Mouse (Mus musculus): ENCODE data around the gene S100a16. TPM values are rescaled to one million over a fixed set of nuclear protein-coding genes. Genes with fewer than 3 reads are reported as not detected.

The S100a16 gene
- total and polyA plus RNA-seq, 2 experiments from 2014 or later = 87.0 to 103 TPM

DNA sequence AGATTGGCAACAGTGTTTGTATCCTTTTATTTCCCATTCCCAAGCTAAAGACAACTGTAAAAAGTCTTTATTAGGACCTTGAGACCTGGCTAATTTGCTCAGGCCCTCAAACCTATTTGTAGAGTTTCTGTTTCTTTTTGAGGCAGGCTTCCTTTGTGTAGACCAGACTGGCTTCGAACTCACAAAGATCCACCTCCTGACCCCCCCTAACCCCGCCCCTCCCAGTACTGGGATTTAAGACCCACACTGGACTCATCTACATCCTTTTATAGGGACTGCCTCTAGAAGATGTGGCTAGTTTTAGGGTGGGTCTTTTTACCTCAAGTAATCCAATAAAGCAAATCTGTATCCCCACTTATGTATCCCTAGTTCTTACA is 27.3 kb upstream of the S100a16 start:
- H3K9me3 ChIP-seq (ENCODE audit: low read length) = no peaks in the 10 kb centered on the region
- DNase-seq (ENCODE audit: low spot score) = no peak
- peak overlapping the region; percentile 54 for H3K4me2 ChIP-seq (ENCODE audit: low read depth, low read length)
- H3K27me3 ChIP-seq (ENCODE audit: insufficient read depth, low read length) = no peaks in the 10 kb centered on the region; the same call in 1 of the 2 replicates
- WGBS = 26% methylated on average over 2 of the region's 2 CpGs
- peaks cover 9% of the 10 kb centered on the region; the same call in 1 of the 2 replicates for H3K4me1 ChIP-seq (ENCODE audit: insufficient read depth, low read length)
- H3K27ac ChIP-seq = peak overlapping the region; percentile 99; the same call in 1 of the 2 replicates
- peaks cover 16% of the 10 kb centered on the region for H3K36me3 ChIP-seq (ENCODE audit: insufficient read depth, low read length)
- peak; percentile 25; the same call in 1 of the 2 replicates for ATAC-seq
- no peak for TF ChIP-seq CTCF (IDR thresholded peaks at IDR 0.05; ENCODE audit: low read depth)
- H3K9ac ChIP-seq (replicated peaks; ENCODE audit: low read length) = peak overlapping the region; percentile 96; the same call in 1 of the 2 replicates
- peak overlapping the region; percentile 99 for H3K4me3 ChIP-seq (ENCODE audit: low read length)

DNA sequence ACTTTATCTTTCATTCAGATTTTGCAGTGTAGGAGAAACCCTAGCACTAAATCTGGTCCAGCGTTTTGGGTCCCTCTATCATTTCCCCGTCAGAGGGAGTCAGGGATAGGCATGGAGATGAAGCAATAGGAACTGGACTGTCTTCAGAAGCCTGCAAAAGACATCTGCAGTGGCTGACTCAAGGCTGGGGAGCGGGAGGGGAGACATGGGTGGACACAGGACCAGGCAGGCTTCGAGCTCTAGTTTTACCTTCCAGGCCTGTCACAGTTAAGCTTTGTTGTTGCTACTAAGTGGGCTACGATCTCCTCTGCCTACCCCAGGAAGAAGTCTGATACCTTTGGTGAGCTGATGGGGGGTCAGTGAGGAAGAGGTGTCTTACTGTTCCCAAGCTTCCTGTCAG is 24.8 kb upstream of the S100a16 start:
- Histone ChIP-seq H3K9me3 (ENCODE audit: low read length) (no peaks in the 10 kb centered on the region), H3K27me3 (ENCODE audit: insufficient read depth, low read length) (peaks cover 4% of the 10 kb centered on the region), H3K9ac (replicated peaks; ENCODE audit: low read length) (no peak overlapping the region), H3K4me1 (ENCODE audit: insufficient read depth, low read length) (peaks cover 13% of the 10 kb centered on the region; the same call in 1 of the 2 replicates), H3K36me3 (ENCODE audit: insufficient read depth, low read length) (no peaks in the 10 kb centered on the region), H3K4me2 (ENCODE audit: low read depth, low read length) (no peak overlapping the region), H3K4me3 (ENCODE audit: low read length) (no peak overlapping the region), H3K27ac (no peak overlapping the region)
- 90% methylated on average over 5 of the region's 5 CpGs for WGBS
- TF ChIP-seq CTCF (IDR thresholded peaks at IDR 0.05; ENCODE audit: low read depth) = no peak
- DNase-seq (ENCODE audit: low spot score) (no peak), ATAC-seq (no peak)

DNA sequence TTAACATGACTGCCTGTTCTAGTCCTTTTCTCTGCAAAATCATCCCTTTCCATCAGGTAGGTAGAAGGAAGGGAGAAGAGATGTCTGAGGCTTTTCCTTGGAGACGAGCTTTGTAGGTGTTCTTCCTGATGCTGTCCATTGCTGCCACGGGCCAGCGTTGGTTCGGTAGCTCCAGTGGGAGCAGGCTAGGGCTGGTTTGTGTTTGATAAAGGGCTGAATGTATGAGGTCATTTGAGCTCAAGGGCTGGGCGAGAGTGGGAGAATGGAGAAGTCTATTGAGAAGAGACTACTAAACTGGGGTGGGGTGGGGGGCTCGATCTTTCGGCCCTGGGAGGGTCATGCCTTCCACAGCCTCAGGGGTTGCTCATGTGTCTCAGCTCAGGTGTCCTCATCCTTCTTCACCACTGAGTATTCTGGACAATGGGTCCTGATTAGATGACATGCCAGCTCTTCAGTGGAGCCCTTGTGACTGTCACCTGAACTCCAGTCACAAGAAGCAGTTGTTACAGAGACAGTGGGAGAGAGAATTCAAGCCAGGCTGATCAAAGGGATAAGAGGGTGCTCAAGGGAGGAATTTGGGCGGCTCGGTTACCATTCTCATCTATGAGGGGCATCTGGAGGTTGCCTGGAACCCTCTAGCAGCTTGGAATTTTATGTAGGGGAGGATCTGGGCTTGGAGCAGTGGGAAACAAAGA is 24.0 kb upstream of the S100a16 start:
- DNase-seq (ENCODE audit: low spot score) (no peak), ATAC-seq (no peak)
- H3K27ac ChIP-seq = no peak overlapping the region
- H3K4me3 ChIP-seq (ENCODE audit: low read length) = no peak overlapping the region
- peaks cover 4% of the 10 kb centered on the region for H3K27me3 ChIP-seq (ENCODE audit: insufficient read depth, low read length)
- 81% methylated on average over 9 of the region's 9 CpGs for WGBS
- peak overlapping the region; percentile 56; the same call in 1 of the 2 replicates for H3K4me2 ChIP-seq (ENCODE audit: low read depth, low read length)
- no peaks in the 10 kb centered on the region for H3K9me3 ChIP-seq (ENCODE audit: low read length)
- TF ChIP-seq CTCF (IDR thresholded peaks at IDR 0.05; ENCODE audit: low read depth) = no peak
- no peaks in the 10 kb centered on the region for H3K36me3 ChIP-seq (ENCODE audit: insufficient read depth, low read length)
- H3K4me1 ChIP-seq (ENCODE audit: insufficient read depth, low read length) = peaks cover 7% of the 10 kb centered on the region; the same call in 1 of the 2 replicates
- no peak overlapping the region for H3K9ac ChIP-seq (replicated peaks; ENCODE audit: low read length)

DNA sequence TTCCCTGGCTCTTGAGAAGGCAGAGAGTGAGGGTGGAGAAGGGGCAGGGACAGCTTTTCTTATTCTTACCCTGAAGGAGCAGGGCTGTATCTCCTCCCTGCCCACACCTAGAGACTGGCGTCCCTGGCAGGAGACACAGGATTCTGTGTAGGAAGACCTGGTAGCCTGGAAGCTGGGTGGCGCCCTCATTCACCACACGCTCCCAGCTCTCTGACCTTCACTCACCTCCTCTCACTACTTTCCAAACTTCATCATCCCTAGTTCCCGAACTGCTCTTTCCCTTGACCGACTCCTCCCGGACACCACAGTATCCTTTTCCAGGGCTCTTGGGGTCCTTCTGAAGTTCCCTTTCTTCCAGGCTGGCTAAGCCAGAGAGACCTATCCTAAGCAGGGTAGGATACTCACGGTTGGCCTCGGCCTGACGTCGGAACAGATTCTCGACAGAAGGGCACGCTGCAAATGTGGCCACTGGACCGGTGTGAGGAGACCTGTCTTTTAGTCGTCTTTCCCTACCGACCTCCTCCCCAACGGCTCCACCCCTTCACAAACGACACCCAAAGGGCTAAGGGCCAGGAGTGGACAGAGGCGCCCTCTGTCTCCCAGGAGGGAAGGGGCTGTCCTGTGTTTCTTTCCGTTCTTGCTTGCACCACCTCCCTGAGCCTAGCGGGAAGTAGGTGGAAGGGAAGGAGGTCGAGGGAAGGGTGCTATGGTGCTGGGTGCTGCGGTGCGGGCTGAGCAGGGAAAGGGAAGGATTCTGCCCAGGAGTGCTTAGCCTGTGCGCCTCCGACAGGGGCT is 23.1 kb upstream of the S100a16 start, which contains the start of the genes S100a1 and S100a13:
Gene S100a1 (minus strand): TSS at position 597 of the 795 bp plus-strand sequence.
Gene S100a13 (plus strand): TSS at position 640 of the 795 bp plus-strand sequence.
- peaks cover 4% of the 10 kb centered on the region for H3K27me3 ChIP-seq (ENCODE audit: insufficient read depth, low read length)
- H3K9ac ChIP-seq (replicated peaks; ENCODE audit: low read length) = 0 out of 2 replicates have a peak within 1 kb of the TSS, but pooled peaks have one; percentile 22
- peak within 1 kb of the TSS; percentile 42; the same call in 1 of the 2 replicates for H3K27ac ChIP-seq
- H3K36me3 ChIP-seq (ENCODE audit: insufficient read depth, low read length) = no peaks in the 10 kb centered on the region
- DNase-seq (ENCODE audit: low spot score) (peak; percentile 52), ATAC-seq (peak; percentile 37; the same call in 1 of the 2 replicates)
- peak; percentile 50; the same call in 1 of the 2 replicates for TF ChIP-seq CTCF (IDR thresholded peaks at IDR 0.05; ENCODE audit: low read depth)
- 8% methylated on average over 24 of the region's 25 CpGs for WGBS
- H3K4me1 ChIP-seq (ENCODE audit: insufficient read depth, low read length) = peaks cover 7% of the 10 kb centered on the region; the same call in 1 of the 2 replicates
- peak within 1 kb of the TSS; percentile 26 for H3K4me3 ChIP-seq (ENCODE audit: low read length)
- H3K9me3 ChIP-seq (ENCODE audit: low read length) = no peaks in the 10 kb centered on the region
- H3K4me2 ChIP-seq (ENCODE audit: low read depth, low read length) = peak within 1 kb of the TSS; percentile 56

DNA sequence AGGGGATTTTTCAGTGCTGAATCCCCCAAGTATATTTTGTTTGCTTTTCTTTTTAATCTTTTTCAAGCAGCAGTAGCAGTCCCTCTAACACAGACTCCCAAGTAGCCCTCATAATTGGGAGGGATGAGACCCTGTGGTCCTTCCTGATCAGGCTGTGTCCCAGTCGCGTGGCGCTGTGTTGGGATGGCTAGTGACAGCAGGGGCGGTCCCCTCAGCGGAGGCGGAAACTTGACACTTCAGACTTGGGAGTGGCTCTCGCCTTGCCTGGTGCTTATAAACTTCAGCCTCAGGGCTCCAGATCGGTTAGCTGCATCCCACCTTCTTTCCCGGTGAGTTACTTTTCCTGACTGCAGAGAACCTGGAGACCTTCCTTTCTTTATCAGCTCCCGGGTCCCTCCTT is 22.4 kb upstream of the S100a16 start:
- Histone ChIP-seq H3K4me2 (ENCODE audit: low read depth, low read length) (peak overlapping the region; percentile 56), H3K9ac (replicated peaks; ENCODE audit: low read length) (0 out of 2 replicates have a peak overlapping the region, but pooled peaks have one; percentile 13), H3K27me3 (ENCODE audit: insufficient read depth, low read length) (peaks cover 4% of the 10 kb centered on the region), H3K27ac (peak overlapping the region; percentile 42; the same call in 1 of the 2 replicates), H3K4me1 (ENCODE audit: insufficient read depth, low read length) (peaks cover 7% of the 10 kb centered on the region; the same call in 1 of the 2 replicates), H3K36me3 (ENCODE audit: insufficient read depth, low read length) (no peaks in the 10 kb centered on the region), H3K9me3 (ENCODE audit: low read length) (no peaks in the 10 kb centered on the region), H3K4me3 (ENCODE audit: low read length) (peak overlapping the region; percentile 26)
- 1% methylated on average over 10 of the region's 10 CpGs for WGBS
- peak; percentile 54 for ATAC-seq
- peak; percentile 28 for DNase-seq (ENCODE audit: low spot score)
- TF ChIP-seq CTCF (IDR thresholded peaks at IDR 0.05; ENCODE audit: low read depth) = no peak

DNA sequence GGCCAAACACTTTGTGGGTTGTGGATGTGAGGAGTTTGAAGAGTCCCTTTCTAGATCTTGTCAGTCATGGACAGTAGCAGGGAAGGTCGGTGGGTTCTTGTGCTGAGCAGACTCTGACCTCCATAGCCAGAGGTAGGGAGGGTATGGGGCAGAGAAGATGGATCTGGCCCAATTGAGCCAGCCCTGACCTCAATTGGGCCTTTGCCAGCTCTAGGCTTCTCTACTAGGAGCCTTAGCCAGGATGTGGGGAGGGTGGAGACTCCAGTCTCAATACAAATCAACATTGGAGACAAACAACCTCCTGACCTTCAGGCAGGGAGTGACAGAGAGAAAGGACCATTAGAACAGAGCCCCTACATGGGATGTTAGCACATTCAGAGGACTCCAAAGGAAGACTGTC is 21.8 kb upstream of the S100a16 start:
- DNase-seq (ENCODE audit: low spot score) (no peak), ATAC-seq (no peak)
- WGBS = 41% methylated on average over 1 of the region's 1 CpGs
- TF ChIP-seq CTCF (IDR thresholded peaks at IDR 0.05; ENCODE audit: low read depth) = no peak
- peak overlapping the region; percentile 56 for H3K4me2 ChIP-seq (ENCODE audit: low read depth, low read length)
- H3K4me3 ChIP-seq (ENCODE audit: low read length) = peak overlapping the region; percentile 26
- H3K9me3 ChIP-seq (ENCODE audit: low read length) = no peaks in the 10 kb centered on the region
- 0 out of 2 replicates have a peak overlapping the region, but pooled peaks have one; percentile 13 for H3K9ac ChIP-seq (replicated peaks; ENCODE audit: low read length)
- H3K27ac ChIP-seq = 0 out of 2 replicates have a peak overlapping the region, but pooled peaks have one; percentile 42
- peaks cover 7% of the 10 kb centered on the region; the same call in 1 of the 2 replicates for H3K4me1 ChIP-seq (ENCODE audit: insufficient read depth, low read length)
- peaks cover 4% of the 10 kb centered on the region for H3K27me3 ChIP-seq (ENCODE audit: insufficient read depth, low read length)
- H3K36me3 ChIP-seq (ENCODE audit: insufficient read depth, low read length) = no peaks in the 10 kb centered on the region

All from hindbrain, postnatal 0 days (tissue).